Mouse (Mus musculus) liver, embryonic 14.5 days (tissue): Measurements from ENCODE around the gene Gmpr. TPM values are rescaled to one million over a fixed set of nuclear protein-coding genes. Genes with fewer than 3 reads are reported as not detected.

Experiments used
- ATAC-seq: fragments of 200-750 bp; cut with Nextera tagmentation; 2 replicates; pipeline ENCODE4 v1.8.0; 2017; ENCODE audit warnings: moderate number of reproducible peaks, mild to moderate bottlenecking, moderate library complexity; ENCODE audit not compliant: insufficient read depth
- DNase-seq, 3 experiments: peaks; one replicate each; pipeline ENCODE4 v3.0.0-alpha.2; 2012 to 2013; ENCODE audit warnings: low read depth in 3 of 3, low spot score in 3 of 3
- H3K27ac ChIP-seq: fragments of 300-500 bp; sonication (generic); 2 replicates; pipeline ENCODE4 v1.5.1; 2014; ENCODE audit warnings: moderate library complexity, mild to moderate bottlenecking, control low read depth, inconsistent platforms
- H3K27me3 ChIP-seq: fragments of 300-500 bp; sonication (generic); 2 replicates; pipeline ENCODE4 v1.6.1; 2014; ENCODE audit warnings: mild to moderate bottlenecking, low read length, moderate library complexity; ENCODE audit not compliant: control insufficient read depth, insufficient read depth
- H3K36me3 ChIP-seq: fragments of 300-500 bp; sonication (generic); replicated peaks from 2 replicates; pipeline ENCODE4 v1.6.1; 2014; ENCODE audit warnings: low read depth; ENCODE audit not compliant: control insufficient read depth, insufficient read depth
- H3K4me1 ChIP-seq, 2 experiments: fragments of 200-500 bp in 1 of 2; fragments of 300-500 bp in 1 of 2; sonication (generic) in 1 of 2; replicated peaks; 2 replicates each; pipeline ENCODE4 v1.6.1; 2012 to 2014; ENCODE audit warnings: antibody characterized with exemption in 1 of 2, inconsistent platforms in 1 of 2, low read length in 1 of 2; ENCODE audit not compliant: control insufficient read depth in 2 of 2, insufficient read depth in 2 of 2
- H3K4me2 ChIP-seq: fragments of 300-500 bp; sonication (generic); 2 replicates; pipeline ENCODE4 v1.6.1; 2014; ENCODE audit warnings: low read depth, mild to moderate bottlenecking, control low read depth, moderate library complexity
- H3K4me3 ChIP-seq, 2 experiments: fragments of 200-500 bp in 1 of 2; fragments of 300-500 bp in 1 of 2; sonication (generic) in 1 of 2; 2 replicates each; pipeline ENCODE4 v1.5.1; 2012 to 2014; ENCODE audit warnings: low read depth in 2 of 2, low read length in 2 of 2, mild to moderate bottlenecking in 2 of 2, control low read depth in 1 of 2, inconsistent platforms in 1 of 2, moderate library complexity in 1 of 2; ENCODE audit not compliant: insufficient read depth in 1 of 2
- H3K9ac ChIP-seq: fragments of 300-500 bp; sonication (generic); replicated peaks from 2 replicates; pipeline ENCODE4 v1.6.1; 2014; ENCODE audit warnings: mild to moderate bottlenecking, control low read depth, moderate library complexity
- H3K9me3 ChIP-seq: fragments of 300-500 bp; sonication (generic); 2 replicates; pipeline ENCODE4 v1.6.1; 2016; ENCODE audit warnings: low read length, mixed read lengths; ENCODE audit not compliant: control insufficient read depth
- CTCF ChIP-seq: IDR thresholded peaks from 2 replicates; pipeline ENCODE4 v1.5.1; 2016; ENCODE audit warnings: antibody characterized with exemption, low read depth, control low read depth
- EP300 ChIP-seq: IDR thresholded peaks from 2 replicates; pipeline ENCODE4 v1.6.1; 2016; ENCODE audit warnings: antibody characterized with exemption, low read depth
- WGBS: fragments of 180-500 bp; shearing (Covaris S2); extraction: QIAGEN DNeasy Blood & Tissue Kit; methylation state at CpG from one replicate; pipeline ENCODE4 v1.1.7; 2014; ENCODE audit not compliant: insufficient replicate concordance; 5-methylcytosine and 5-hydroxymethylcytosine counted together
- polyA plus RNA-seq, 2 experiments: library from polyadenylated mRNA; depleted of rRNA in 1 of 2; stranded (reverse) in 1 of 2; unstranded in 1 of 2; fragments of >200 nt; fragmentation: Nextera tagmentation in 1 of 2; extraction: Ambion mirVana in 1 of 2; gene quantifications; 2 replicates each; pipeline versions ENCODE4 v1.2.1 to v1.2.3; 2012 to 2014

Gmpr gene
- polyA plus RNA-seq, 2 experiments: 155 to 295 TPM

- ATAC-seq: no peak
Observed at GRCm38 (mm10) chr13:45593914-45594313, 86.7 kb downstream of the Gmpr start.

DNA sequence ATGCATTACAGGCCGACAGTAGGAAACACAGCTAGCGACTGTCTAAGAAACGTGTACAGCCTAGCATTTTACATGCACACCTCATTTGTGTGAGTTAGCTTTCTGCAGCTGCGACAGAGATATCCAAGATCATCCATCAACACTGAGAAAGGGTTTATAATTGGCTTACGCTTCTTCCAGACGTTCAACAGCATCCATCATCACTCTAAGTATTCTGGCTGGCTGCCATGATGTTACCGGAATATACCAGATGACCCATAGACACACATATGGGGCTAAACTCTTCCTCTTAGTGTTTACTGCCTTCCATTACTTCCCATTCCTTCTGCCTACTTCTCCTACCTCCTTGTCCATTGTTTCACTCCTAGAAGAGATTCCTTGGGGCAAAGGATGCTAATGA is 88.2 kb downstream of the Gmpr start:
- Histone ChIP-seq H3K4me1 (no peaks in the 10 kb centered on the region), H3K9ac (no peak overlapping the region), H3K9me3 (no peaks in the 10 kb centered on the region)

More at GRCm38 (mm10) chr13:45593914-45594313, 86.7 kb downstream of the Gmpr start:
- DNase-seq: no peak
- WGBS: 50% methylated on average over 1 of the region's 1 CpGs
- Histone ChIP-seq H3K9ac (no peak overlapping the region), H3K4me1 (no peaks in the 10 kb centered on the region), H3K4me2 (no peak overlapping the region), H3K27me3 (no peaks in the 10 kb centered on the region), H3K36me3 (no peaks in the 10 kb centered on the region), H3K27ac (no peak overlapping the region), H3K9me3 (no peaks in the 10 kb centered on the region), H3K4me3 (no peak overlapping the region)
- TF ChIP-seq EP300: no peak
- no peak for TF ChIP-seq CTCF

GRCm38 (mm10) chr13:45599831-45600230 is 92.6 kb downstream of the Gmpr start:
- Histone ChIP-seq H3K4me3 (no peak overlapping the region), H3K27me3 (no peaks in the 10 kb centered on the region), H3K4me2 (no peak overlapping the region), H3K36me3 (no peaks in the 10 kb centered on the region), H3K9ac (no peak overlapping the region), H3K9me3 (no peaks in the 10 kb centered on the region), H3K4me1 (no peaks in the 10 kb centered on the region), H3K27ac (no peak overlapping the region)
- TF ChIP-seq EP300 (no peak), CTCF (no peak)
- no peak for ATAC-seq
- WGBS: 65% methylated on average over 2 of the region's 2 CpGs
- no peak for DNase-seq

More for the DNA sequence above, 88.2 kb downstream of the Gmpr start:
- no peaks in the 10 kb centered on the region for H3K27me3 ChIP-seq
- no peak overlapping the region for H3K4me3 ChIP-seq
- no peak for TF ChIP-seq EP300
- no peak for TF ChIP-seq CTCF
- no peak overlapping the region for H3K27ac ChIP-seq
- no peaks in the 10 kb centered on the region for H3K36me3 ChIP-seq
- 66% methylated on average over 7 of the region's 7 CpGs for WGBS
- no peak for DNase-seq
- no peak overlapping the region for H3K4me2 ChIP-seq
- no peak for ATAC-seq

- no peak for DNase-seq
- H3K27ac ChIP-seq: no peak overlapping the region
- no peaks in the 10 kb centered on the region for H3K36me3 ChIP-seq
- TF ChIP-seq CTCF: no peak
- TF ChIP-seq EP300: no peak
- no peaks in the 10 kb centered on the region for H3K27me3 ChIP-seq
- H3K4me2 ChIP-seq: no peak overlapping the region
- no peak for ATAC-seq
- H3K9me3 ChIP-seq: no peaks in the 10 kb centered on the region
- no peak overlapping the region for H3K4me3 ChIP-seq
- no peak overlapping the region for H3K9ac ChIP-seq
- WGBS: 22% methylated on average over 6 of the region's 6 CpGs
- no peaks in the 10 kb centered on the region for H3K4me1 ChIP-seq
Observed at GRCm38 (mm10) chr13:45600443-45600842, 93.2 kb downstream of the Gmpr start.

Other genes with a start within 250 kb of the Gmpr start
- gene Mylip, start 117.7 kb upstream of the Gmpr start, polyA plus RNA-seq (2012; rRNA removed): 6.6 and 8.2 TPM in 2 replicates
- gene Mylip, start 117.7 kb upstream of the Gmpr start, polyA plus RNA-seq (2014; fragmentation: Nextera tagmentation; extraction: Ambion mirVana): 3.2 and 3.3 TPM in 2 replicates